ENCODE assay signal across 9 mouse cellular contexts in the genomic region with DNA sequence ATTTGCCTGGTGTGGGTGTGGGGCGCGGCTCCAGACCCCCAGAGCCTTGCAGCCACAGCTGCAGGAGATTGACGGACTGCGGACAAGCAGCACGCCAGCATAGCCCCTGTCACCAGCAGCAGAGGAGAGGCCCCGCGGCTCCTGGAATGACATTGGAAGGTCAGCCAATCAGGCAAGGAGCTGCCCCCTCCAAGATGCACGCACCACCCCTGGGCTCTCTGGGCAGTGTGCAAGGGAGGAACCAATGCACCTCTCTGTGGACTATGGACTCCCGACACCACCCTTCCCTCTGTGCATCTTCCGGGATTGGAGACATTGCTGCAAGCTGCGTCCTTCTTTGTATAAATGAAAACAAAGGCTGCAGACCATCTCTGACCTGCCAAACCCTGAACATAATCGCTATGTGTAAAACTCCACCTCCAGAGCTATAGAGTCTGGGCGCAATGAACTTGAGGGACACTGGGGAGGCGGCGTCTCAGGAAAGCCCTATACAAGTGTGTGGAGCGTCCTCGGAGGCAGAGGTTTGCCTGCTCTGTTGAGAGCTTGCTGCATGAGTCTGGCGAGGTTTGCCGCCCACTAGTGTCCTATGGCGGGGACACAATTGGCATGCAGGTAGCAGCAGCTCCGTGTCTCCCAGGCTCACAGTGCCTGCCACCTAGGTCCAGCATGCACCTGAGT. TPM values are rescaled to one million over a fixed set of nuclear protein-coding genes. Genes with fewer than 3 reads are reported as not detected.
DNase-seq lines count a peak whose midpoint lies in the region; ATAC-seq and TF ChIP-seq lines count a peak whose summit lies in the region.
"Had no signal": no experiment of that assay in that cellular context is flagged by ENCODE, and none has a peak within 500 bp of the region (broad histone marks: within the 10 kb centered on the region; RNA-seq: fewer than 3 reads in every experiment).

No protein-coding gene starts in this region.

- TF ChIP-seq CTCF in Patski (IDR thresholded peaks at IDR 0.05): peak; percentile 67
- peak; percentile 77 for TF ChIP-seq CTCF in lung, postnatal 0 days (IDR thresholded peaks at IDR 0.05)

- no peaks in the 10 kb centered on the region for H3K36me3 ChIP-seq in forebrain, embryonic 14.5 days (ENCODE audit: control insufficient read depth, insufficient read depth, low read length)
- no peaks in the 10 kb centered on the region for H3K36me3 ChIP-seq in hindbrain, embryonic 12.5 days
- H3K36me3 ChIP-seq in lung, postnatal 0 days (ENCODE audit: insufficient read depth, low read length): no peaks in the 10 kb centered on the region

- H3K9ac ChIP-seq in forebrain, embryonic 14.5 days (ENCODE audit: low read length): peak overlapping the region; percentile 65
- peak overlapping the region; percentile 62 for H3K9ac ChIP-seq in hindbrain, embryonic 12.5 days
- no peak overlapping the region for H3K9ac ChIP-seq in lung, postnatal 0 days (replicated peaks; ENCODE audit: low read depth)

- in situ Hi-C loops in Patski (cut with MboI; ENCODE audit: low pct_unique_long_range_greater_than_20kb): no loop called here

- peaks cover 2% of the 10 kb centered on the region; the same call in 1 of the 2 replicates for H3K4me1 ChIP-seq in forebrain, embryonic 14.5 days (ENCODE audit: control insufficient read depth, insufficient read depth, low read length)
- peaks cover 16% of the 10 kb centered on the region for H3K4me1 ChIP-seq in hindbrain, embryonic 12.5 days
- no peaks in the 10 kb centered on the region for H3K4me1 ChIP-seq in lung, postnatal 0 days (ENCODE audit: insufficient read depth, low read depth, low read length)

- peak overlapping the region; percentile 64; the same call in 1 of the 2 replicates for H3K27ac ChIP-seq in forebrain, embryonic 14.5 days (ENCODE audit: low read depth, low read length)
- H3K27ac ChIP-seq in hindbrain, embryonic 12.5 days: peak overlapping the region; percentile 85
- no peak overlapping the region for H3K27ac ChIP-seq in lung, postnatal 0 days (ENCODE audit: low read length)

- H3K9me3 ChIP-seq in forebrain, embryonic 14.5 days (replicated peaks; ENCODE audit: control insufficient read depth, low read length): no peaks in the 10 kb centered on the region
- H3K9me3 ChIP-seq in hindbrain, embryonic 12.5 days (replicated peaks): no peaks in the 10 kb centered on the region
- H3K9me3 ChIP-seq in lung, postnatal 0 days (ENCODE audit: low read length): no peaks in the 10 kb centered on the region

- under 1% methylated on average over 21 of the region's 21 CpGs for WGBS in forebrain, embryonic 14.5 days
- under 1% methylated on average over 21 of the region's 21 CpGs for WGBS in hindbrain, embryonic 12.5 days
- 1% methylated on average over 21 of the region's 21 CpGs for WGBS in lung, postnatal 0 days

- POLR2A ChIA-PET in Patski (lab: Charles Lee): interaction anchor here (0.7 kb wide), 1 partner anchor 53 kb away, joined by 3 read pairs; no protein-coding TSS in a partner anchor

- peak overlapping the region; percentile 35 for H3K4me3 ChIP-seq in forebrain, embryonic 14.5 days (ENCODE audit: low read depth, low read length)
- H3K4me3 ChIP-seq in hindbrain, embryonic 12.5 days: peak overlapping the region; percentile 38
- no peak overlapping the region for H3K4me3 ChIP-seq in lung, postnatal 0 days (ENCODE audit: low read depth, low read length)

- peak overlapping the region; percentile 60 for H3K4me2 ChIP-seq in forebrain, embryonic 14.5 days (ENCODE audit: low read length)
- peak overlapping the region; percentile 79 for H3K4me2 ChIP-seq in hindbrain, embryonic 12.5 days (replicated peaks)
- peak overlapping the region; percentile 18 for H3K4me2 ChIP-seq in lung, postnatal 0 days (replicated peaks; ENCODE audit: low read depth, low read length)

- TF ChIP-seq EP300 in lung, postnatal 0 days (IDR thresholded peaks at IDR 0.05): no peak

- peaks cover 15% of the 10 kb centered on the region for H3K27me3 ChIP-seq in Patski
- peaks cover 14% of the 10 kb centered on the region for H3K27me3 ChIP-seq in forebrain, embryonic 14.5 days (replicated peaks; ENCODE audit: control insufficient read depth, insufficient read depth, low read length)
- peaks cover 27% of the 10 kb centered on the region for H3K27me3 ChIP-seq in hindbrain, embryonic 12.5 days
- H3K27me3 ChIP-seq in lung, postnatal 0 days (replicated peaks; ENCODE audit: insufficient read depth, low read length): peaks cover 13% of the 10 kb centered on the region

- CTCF ChIA-PET in Patski (lab: Charles Lee): interaction anchor here (0.6 to 1.9 kb wide), 9 partner anchors 9 to 269 kb away, joined by 3 to 6 read pairs (median 4); no protein-coding TSS in a partner anchor

- DNase-seq in Patski (ENCODE audit: low read depth, low spot score): no peak
- peak; percentile 50 for DNase-seq in cerebellum, adult 11 months
- peak; percentile 89 for DNase-seq in forebrain, embryonic 14.5 days (ENCODE audit: low spot score)
- peak; percentile 69 to 77 for DNase-seq in layer of hippocampus, postnatal 10 days (ENCODE audit: low spot score in 2 of 2)
- DNase-seq in lung, postnatal 0 days (ENCODE audit: low spot score): peak; percentile 46
- DNase-seq in retina, postnatal 1 day: peak; percentile 85

- ATAC-seq in Patski: peak; percentile 77
- ATAC-seq in forebrain, embryonic 14.5 days: peak; percentile 81
- peak; percentile 80 for ATAC-seq in hindbrain, embryonic 12.5 days (ENCODE audit: low FRiP score)
- ATAC-seq in lung, postnatal 0 days: peak; percentile 75
- ATAC-seq in monocyte, adult 5-6 weeks (replicated peaks; ENCODE audit: insufficient number of reproducible peaks, low FRiP score, low TSS enrichment, poor library complexity, severe bottlenecking): no peak; the same call in 1 of the 2 replicates

RNA-seq across cellular contexts. Expression of a gene that starts 5.0 kb away (rescaled TPM):
- polyA plus RNA-seq in Patski (2021): 0.03 TPM
- polyA plus RNA-seq in forebrain, embryonic 14.5 days (2014; fragmentation: Nextera tagmentation; extraction: Ambion mirVana): 8.2 and 9.3 TPM in 2 replicates
- polyA plus RNA-seq in hindbrain, embryonic 12.5 days (2016; fragmentation: Nextera tagmentation; extraction: Ambion mirVana): 3.3 and 4.5 TPM in 2 replicates
- 10 to 100 TPM; 43.0 to 45.4 TPM for total RNA-seq in layer of hippocampus, postnatal 10 days (2021)
- not detected in 2 replicates for polyA plus RNA-seq in lung, postnatal 0 days (2015; fragmentation: Nextera tagmentation; extraction: Ambion mirVana)
- total RNA-seq in monocyte, adult 5-6 weeks (2017): 0.29 to 0.49 TPM in 2 of 3 replicates, not detected in the other
- total RNA-seq: gastrocnemius, postnatal 36 days had no signal

Comparison
In these comparisons a context has a peak if more than half of its experiments do, and no peak if none do; other contexts are left out.
1. H3K4me2 ChIP-seq: peak in every context shown above with its lines; median percentile 79 in hindbrain, embryonic 12.5 days; 60 in forebrain, embryonic 14.5 days; 18 in lung, postnatal 0 days.